Mouse (Mus musculus) heart, adult 2 months (tissue): ENCODE measurements around the gene Krtap14. TPM values are rescaled to one million over a fixed set of nuclear protein-coding genes. Genes with fewer than 3 reads are reported as not detected.
A peak's percentile ranks its signal among the peaks of the same experiment; 100 is the strongest.

Experiments
- DNase-seq, 2 experiments: peaks; one replicate each; pipeline ENCODE4 v3.0.0; 2021
- H3K27ac ChIP-seq: fragments of 200-600 bp; 2 replicates; pipeline ENCODE4 v1.8.1; 2022
- H3K27me3 ChIP-seq: fragments of 200-500 bp; 2 replicates; pipeline ENCODE4 v1.6.1; 2012; ENCODE audit warnings: mild to moderate bottlenecking, low read length, inconsistent platforms, mixed read lengths; ENCODE audit not compliant: control insufficient read depth, insufficient read depth
- H3K36me3 ChIP-seq: fragments of 200-500 bp; 2 replicates; pipeline ENCODE4 v1.6.1; 2012; ENCODE audit warnings: low read length, inconsistent platforms; ENCODE audit not compliant: control insufficient read depth, insufficient read depth
- H3K4me1 ChIP-seq: fragments of 200-500 bp; 2 replicates; pipeline ENCODE4 v1.6.1; 2011; ENCODE audit warnings: low read length; ENCODE audit not compliant: control insufficient read depth, insufficient read depth
- H3K4me3 ChIP-seq: fragments of 200-600 bp; 2 replicates; pipeline ENCODE4 v1.8.1; 2022
- H3K79me2 ChIP-seq: fragments of 200-500 bp; replicated peaks from 2 replicates; pipeline ENCODE4 v1.6.1; 2012; ENCODE audit warnings: mild to moderate bottlenecking, inconsistent platforms, low read length, moderate library complexity, mixed read lengths; ENCODE audit not compliant: control insufficient read depth, insufficient read depth
- H3K9ac ChIP-seq: fragments of 200-500 bp; 2 replicates; pipeline ENCODE4 v1.6.1; 2012; ENCODE audit warnings: low read depth, mild to moderate bottlenecking, control low read depth, inconsistent platforms, low read length, mixed read lengths
- CTCF ChIP-seq: fragments of 200-600 bp; IDR thresholded peaks from 2 replicates; pipeline ENCODE4 v1.8.1; 2022; ENCODE audit warnings: antibody characterized with exemption, mild to moderate bottlenecking, moderate library complexity
- EP300 ChIP-seq: fragments of 200-500 bp; IDR thresholded peaks from 2 replicates; pipeline ENCODE4 v1.6.1; 2011; ENCODE audit warnings: low read depth, low read length, control low read depth; ENCODE audit not compliant: insufficient read depth
- POLR2A ChIP-seq: fragments of 200-500 bp; IDR thresholded peaks from 2 replicates; pipeline ENCODE4 v1.6.1; 2011; ENCODE audit warnings: mild to moderate bottlenecking, low read depth, low read length, control low read depth; ENCODE audit not compliant: insufficient read depth
- WGBS: fragments of 180-500 bp; shearing (Covaris S2); methylation state at CpG from one replicate; pipeline ENCODE4 v1.1.7; 2018; 5-methylcytosine and 5-hydroxymethylcytosine counted together
- intact Hi-C: fragments of 180-260 bp; cut with DNase I; formaldehyde crosslinking; loops from one replicate; pipeline ENCODE4 v1.15.1; 2025
- polyA plus RNA-seq: library from polyadenylated mRNA; depleted of rRNA; stranded (reverse); fragments of >200 nt; gene quantifications from 2 replicates; pipeline ENCODE4 v1.2.3, GENCODE M21; 2012
- total RNA-seq, 2 experiments: library from RNA; stranded (reverse); gene quantifications; 2 replicates each; pipeline ENCODE4 v1.2.3; 2021

Krtap14 gene
- total and polyA plus RNA-seq, 3 experiments: not detected

- 88% methylated on average over 1 of the region's 1 CpGs for WGBS
- no peaks in the 10 kb centered on the region for H3K27me3 ChIP-seq
- intact Hi-C loops: no loop called here
- no peaks in the 10 kb centered on the region for H3K36me3 ChIP-seq
- TF ChIP-seq EP300 (no peak), CTCF (no peak), POLR2A (no peak)
- no peaks in the 10 kb centered on the region for H3K79me2 ChIP-seq
- H3K27ac ChIP-seq: no peak overlapping the region
- no peak overlapping the region for H3K4me3 ChIP-seq
- no peaks in the 10 kb centered on the region for H3K4me1 ChIP-seq
- DNase-seq: no peak
- no peak overlapping the region for H3K9ac ChIP-seq
These were observed 21.4 kb upstream of the Krtap14 start for GRCm38 (mm10) chr16:88847363-88847762.

- 73% methylated on average over 3 of the region's 3 CpGs for WGBS
- no peak overlapping the region for H3K4me3 ChIP-seq
These were observed 1.0 kb upstream of the Krtap14 start for GRCm38 (mm10) chr16:88826978-88827377.

GRCm38 (mm10) chr16:88823736-88824135 lies 2.2 kb downstream of the Krtap14 start:
- no peaks in the 10 kb centered on the region for H3K4me1 ChIP-seq
- no peak overlapping the region for H3K27ac ChIP-seq
- no peak overlapping the region for H3K4me3 ChIP-seq
- H3K9ac ChIP-seq: no peak overlapping the region
- no peak for DNase-seq
- H3K27me3 ChIP-seq: no peaks in the 10 kb centered on the region
- no peaks in the 10 kb centered on the region for H3K79me2 ChIP-seq
- TF ChIP-seq POLR2A (no peak), CTCF (peak; percentile 51)
- intact Hi-C loops: no loop called here
- no peaks in the 10 kb centered on the region for H3K36me3 ChIP-seq
- WGBS: 74% methylated on average over 3 of the region's 3 CpGs

More at GRCm38 (mm10) chr16:88826978-88827377, 1.0 kb upstream of the Krtap14 start:
- Histone ChIP-seq H3K27me3 (no peaks in the 10 kb centered on the region), H3K27ac (no peak overlapping the region), H3K9ac (no peak overlapping the region), H3K4me1 (no peaks in the 10 kb centered on the region), H3K36me3 (no peaks in the 10 kb centered on the region), H3K79me2 (no peaks in the 10 kb centered on the region)
- DNase-seq: no peak
- intact Hi-C loops: no loop called here
- TF ChIP-seq CTCF (no peak), POLR2A (no peak), EP300 (no peak)

DNA sequence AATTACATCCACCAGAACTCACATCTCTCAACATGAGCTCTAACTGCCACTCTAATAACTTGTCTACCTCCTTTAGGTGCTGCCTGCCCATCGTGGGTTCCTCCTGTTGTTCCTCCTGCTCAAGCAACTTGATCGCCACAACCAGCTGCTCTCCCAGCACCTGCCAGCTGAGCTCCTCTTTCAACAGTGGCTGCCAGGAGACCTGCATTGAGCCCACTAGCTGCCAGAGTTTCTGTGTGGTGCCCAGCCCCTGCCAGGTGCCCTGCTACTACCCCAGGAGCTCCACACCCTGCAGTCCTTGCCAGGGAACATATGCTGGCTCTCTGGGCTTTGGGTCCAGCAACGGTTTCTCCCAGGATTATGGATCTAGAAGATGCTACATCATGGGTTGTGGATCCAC lies 5.9 kb downstream of the Krtap14 start, which contains the start of gene Krtap15:
Gene Krtap15, plus strand, starts transcription at position 150 of the 400 bp plus-strand sequence.
- Histone ChIP-seq H3K4me1 (no peaks in the 10 kb centered on the region), H3K36me3 (no peaks in the 10 kb centered on the region), H3K79me2 (no peaks in the 10 kb centered on the region), H3K27ac (no peak within 1 kb of the TSS), H3K4me3 (no peak within 1 kb of the TSS), H3K27me3 (no peaks in the 10 kb centered on the region), H3K9ac (no peak within 1 kb of the TSS)
- TF ChIP-seq EP300 (no peak), POLR2A (no peak), CTCF (no peak)
- intact Hi-C loops: no loop called here
- WGBS: 67% methylated on average over 3 of the region's 3 CpGs
- no peak for DNase-seq

DNA sequence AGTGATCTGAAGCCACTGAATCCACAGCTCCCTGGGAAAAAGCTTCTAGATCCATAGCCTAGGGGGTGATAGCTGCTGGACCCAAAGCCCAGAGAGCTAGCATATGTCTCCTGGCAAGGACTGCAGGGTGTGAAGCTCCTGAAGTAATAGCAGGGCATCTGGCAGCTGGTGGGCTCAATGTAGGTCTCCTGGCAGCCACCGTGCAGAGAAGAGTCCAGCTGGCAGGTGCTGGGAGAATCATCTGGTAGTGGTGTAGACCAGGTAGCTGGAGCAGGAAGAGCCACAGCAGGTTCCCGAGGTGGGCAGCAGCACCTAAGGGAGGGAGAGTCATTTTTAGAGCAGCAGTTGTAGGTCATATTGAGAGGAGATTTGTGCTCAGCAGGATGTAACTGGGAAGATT lies 14.1 kb downstream of the Krtap14 start, which contains the start of gene Gm20741:
Gene Gm20741, minus strand, starts transcription at position 394 of the 400 bp plus-strand sequence.
- DNase-seq: no peak
- Histone ChIP-seq H3K4me3 (no peak within 1 kb of the TSS), H3K27ac (no peak within 1 kb of the TSS), H3K36me3 (no peaks in the 10 kb centered on the region), H3K79me2 (no peaks in the 10 kb centered on the region), H3K9ac (no peak within 1 kb of the TSS), H3K4me1 (no peaks in the 10 kb centered on the region), H3K27me3 (no peaks in the 10 kb centered on the region)
- TF ChIP-seq POLR2A (no peak), CTCF (no peak), EP300 (no peak)
- intact Hi-C loops: no loop called here
- 65% methylated on average over 2 of the region's 2 CpGs for WGBS

GRCm38 (mm10) chr16:88786786-88787185 lies 39.2 kb downstream of the Krtap14 start:
- DNase-seq: no peak
- Histone ChIP-seq H3K9ac (no peak overlapping the region), H3K4me1 (no peaks in the 10 kb centered on the region), H3K36me3 (no peaks in the 10 kb centered on the region), H3K27ac (no peak overlapping the region), H3K4me3 (no peak overlapping the region), H3K79me2 (no peaks in the 10 kb centered on the region), H3K27me3 (no peaks in the 10 kb centered on the region)
- intact Hi-C loops: no loop called here
- TF ChIP-seq POLR2A (no peak), EP300 (no peak), CTCF (no peak)
- WGBS: 66% methylated on average over 2 of the region's 2 CpGs

GRCm38 (mm10) chr16:88777596-88777995 lies 48.3 kb downstream of the Krtap14 start, which contains the start of gene Gm5965:
Gene Gm5965 (plus strand): TSS chr16:88777896.
- Histone ChIP-seq H3K4me3 (no peak within 1 kb of the TSS), H3K27me3 (no peaks in the 10 kb centered on the region), H3K9ac (no peak within 1 kb of the TSS), H3K79me2 (no peaks in the 10 kb centered on the region), H3K4me1 (no peaks in the 10 kb centered on the region), H3K36me3 (no peaks in the 10 kb centered on the region), H3K27ac (no peak within 1 kb of the TSS)
- intact Hi-C loops: no loop called here
- TF ChIP-seq CTCF: no peak
- no peak for TF ChIP-seq POLR2A
- no peak for TF ChIP-seq EP300
- DNase-seq: no peak
- 81% methylated on average over 6 of the region's 6 CpGs for WGBS
